8 mouse cellular contexts compared by ENCODE assay signal in genomic region chr14:123626501-123627179, GRCm38 (mm10). TPM values are rescaled to one million over a fixed set of nuclear protein-coding genes. Genes with fewer than 3 reads are reported as not detected.
DNase-seq lines count a peak whose midpoint lies in the region; ATAC-seq lines count a peak whose summit lies in the region.
"Had no signal": no experiment of that assay in that cellular context is flagged by ENCODE, and none has a peak within 500 bp of the region (broad histone marks: within the 10 kb centered on the region; RNA-seq: fewer than 3 reads in every experiment).

Nalcn (minus strand) TSS chr14:123627144.

- H3K27me3 ChIP-seq in forebrain, embryonic 12.5 days: no peaks in the 10 kb centered on the region
- no peaks in the 10 kb centered on the region for H3K27me3 ChIP-seq in hindbrain, embryonic 15.5 days
- H3K27me3 ChIP-seq in limb, embryonic 13.5 days: peaks cover 19% of the 10 kb centered on the region

- no peak within 1 kb of the TSS for H3K27ac ChIP-seq in brown adipose tissue, adult 24 weeks (replicated peaks; ENCODE audit: low read depth, low read length)
- H3K27ac ChIP-seq in forebrain, embryonic 12.5 days: peak within 1 kb of the TSS; percentile 57
- H3K27ac ChIP-seq in hindbrain, embryonic 15.5 days (replicated peaks): peak within 1 kb of the TSS; percentile 83
- H3K27ac ChIP-seq in limb, embryonic 13.5 days: no peak within 1 kb of the TSS

- H3K4me2 ChIP-seq in forebrain, embryonic 12.5 days: peak within 1 kb of the TSS; percentile 79
- H3K4me2 ChIP-seq in hindbrain, embryonic 15.5 days: peak within 1 kb of the TSS; percentile 65
- peak within 1 kb of the TSS; percentile 88 for H3K4me2 ChIP-seq in limb, embryonic 13.5 days (replicated peaks)

- ATAC-seq in forebrain, embryonic 12.5 days (ENCODE audit: low FRiP score): peak; percentile 90
- peak; percentile 94 for ATAC-seq in hindbrain, embryonic 15.5 days (ENCODE audit: low FRiP score, low read depth)
- ATAC-seq in limb, embryonic 13.5 days (ENCODE audit: low FRiP score, low read depth): peak; percentile 71

- WGBS in forebrain, embryonic 12.5 days: under 1% methylated on average over 47 of the region's 47 CpGs
- 1% methylated on average over 38 of the region's 47 CpGs for WGBS in hindbrain, embryonic 15.5 days
- 2% methylated on average over 47 of the region's 47 CpGs for WGBS in limb, embryonic 13.5 days

- H3K9ac ChIP-seq in forebrain, embryonic 12.5 days: peak within 1 kb of the TSS; percentile 72
- peak within 1 kb of the TSS; percentile 79 for H3K9ac ChIP-seq in hindbrain, embryonic 15.5 days
- H3K9ac ChIP-seq in limb, embryonic 13.5 days: peak within 1 kb of the TSS; percentile 64

- peak within 1 kb of the TSS; percentile 18; the same call in 1 of the 2 replicates for H3K4me3 ChIP-seq in brown adipose tissue, adult 24 weeks (ENCODE audit: insufficient read depth, low read depth, low read length)
- peak within 1 kb of the TSS; percentile 66 for H3K4me3 ChIP-seq in forebrain, embryonic 12.5 days (replicated peaks)
- peak within 1 kb of the TSS; percentile 60 for H3K4me3 ChIP-seq in hindbrain, embryonic 15.5 days
- peak within 1 kb of the TSS; percentile 53 for H3K4me3 ChIP-seq in limb, embryonic 13.5 days
- H3K4me3 ChIP-seq: erythroblast, embryonic 14.5 days had no signal

- H3K9me3 ChIP-seq in forebrain, embryonic 12.5 days: no peaks in the 10 kb centered on the region
- no peaks in the 10 kb centered on the region for H3K9me3 ChIP-seq in hindbrain, embryonic 15.5 days
- H3K9me3 ChIP-seq in limb, embryonic 13.5 days: no peaks in the 10 kb centered on the region; the same call in 1 of the 2 replicates

- DNase-seq in ZHBTc4 (ENCODE audit: low read depth, low spot score): peak; percentile 80
- peak; percentile 63 for DNase-seq in right cerebral cortex, postnatal 14 days
- DNase-seq in spleen, postnatal 4 days (ENCODE audit: low spot score in 2 of 2): no peak

- H3K36me3 ChIP-seq in forebrain, embryonic 12.5 days (replicated peaks): no peaks in the 10 kb centered on the region
- no peaks in the 10 kb centered on the region for H3K36me3 ChIP-seq in hindbrain, embryonic 15.5 days
- no peaks in the 10 kb centered on the region for H3K36me3 ChIP-seq in limb, embryonic 13.5 days

- H3K4me1 ChIP-seq in brown adipose tissue, adult 24 weeks (ENCODE audit: control insufficient read depth, insufficient read depth, insufficient read length, low read length): no peaks in the 10 kb centered on the region
- H3K4me1 ChIP-seq in forebrain, embryonic 12.5 days: peaks cover 18% of the 10 kb centered on the region
- H3K4me1 ChIP-seq in hindbrain, embryonic 15.5 days (replicated peaks): peaks cover 21% of the 10 kb centered on the region
- no peaks in the 10 kb centered on the region for H3K4me1 ChIP-seq in limb, embryonic 13.5 days

RNA-seq across cellular contexts. Expression of gene Nalcn, which starts in this region (rescaled TPM):
- not detected in 2 replicates for polyA plus RNA-seq in brown adipose tissue, adult 24 weeks (2012; ENCODE audit: insufficient read depth, insufficient read length, missing spikeins)
- 6.0 and 6.2 TPM in 2 replicates for polyA plus RNA-seq in forebrain, embryonic 12.5 days (2016; fragmentation: Nextera tagmentation; extraction: Ambion mirVana)
- polyA plus RNA-seq in hindbrain, embryonic 15.5 days (2015; fragmentation: Nextera tagmentation; extraction: Ambion mirVana): 13.2 and 14.0 TPM in 2 replicates
- polyA plus RNA-seq in limb, embryonic 13.5 days (2015; fragmentation: Nextera tagmentation; extraction: Ambion mirVana): 0.66 and 0.81 TPM in 2 replicates
- polyA plus RNA-seq: erythroblast, embryonic 14.5 days had no signal

Comparison
In these comparisons a context has a peak if more than half of its experiments do, and no peak if none do; other contexts are left out.
1. Peak in ATAC-seq, H3K4me3 ChIP-seq, H3K9ac ChIP-seq and H3K4me2 ChIP-seq in limb, embryonic 13.5 days; RNA of the gene not detected or under 1 TPM.
2. DNase-seq: peak in ZHBTc4 (single experiment) and right cerebral cortex, postnatal 14 days (single experiment); none in spleen, postnatal 4 days (0 of 2).
3. H3K27ac ChIP-seq: peak in forebrain, embryonic 12.5 days (single experiment) and hindbrain, embryonic 15.5 days (single experiment); none in brown adipose tissue, adult 24 weeks (single experiment) and limb, embryonic 13.5 days (single experiment).
4. Peak in every context shown above with its lines, with median percentiles within 50 percentile points of each other: H3K4me3 ChIP-seq, ATAC-seq, H3K4me2 ChIP-seq and H3K9ac ChIP-seq.